In the genomic region with DNA sequence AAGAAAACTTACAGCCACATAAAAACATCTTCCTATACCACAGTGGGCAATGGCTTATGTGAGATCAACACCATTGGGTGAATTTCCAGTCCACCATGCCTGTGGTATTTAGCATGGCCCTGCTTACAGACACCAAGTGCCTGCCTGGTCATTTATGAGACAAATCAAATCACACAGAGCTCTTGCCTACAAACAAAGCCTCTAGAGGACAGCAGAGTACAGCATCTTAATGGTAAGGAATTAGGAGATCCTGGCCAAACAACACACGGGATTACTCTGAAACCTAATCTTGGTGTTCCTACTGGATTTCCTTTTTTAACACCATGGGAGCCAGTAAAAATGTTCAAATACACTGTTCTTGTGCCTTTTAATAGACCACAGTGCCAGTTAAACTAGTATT, we compare ENCODE assay signal across 15 mouse cellular contexts.
"Had no signal": no experiment of that assay in that cellular context is flagged by ENCODE, and none has a peak within 500 bp of the region (broad histone marks: within the 10 kb centered on the region; RNA-seq: fewer than 3 reads in every experiment).

No protein-coding gene starts in this region.

- ATAC-seq: intestine, embryonic 15.5 days had no signal

- H3K4me2 ChIP-seq: intestine, embryonic 15.5 days; limb, embryonic 12.5 days; lung, embryonic 14.5 days; midbrain, embryonic 12.5 days; stomach, embryonic 15.5 days had no signal

- H3K27ac ChIP-seq: intestine, embryonic 15.5 days; limb, embryonic 12.5 days; liver, embryonic 14.5 days; macrophage; midbrain, embryonic 12.5 days; stomach, embryonic 15.5 days had no signal

- H3K4me1 ChIP-seq: intestine, embryonic 15.5 days; limb, embryonic 12.5 days; midbrain, embryonic 12.5 days; stomach, embryonic 15.5 days had no signal

- H3K9me3 ChIP-seq: intestine, embryonic 15.5 days; limb, embryonic 12.5 days; megakaryocyte, embryonic 14.5 days; midbrain, embryonic 12.5 days; stomach, embryonic 15.5 days had no signal

- H3K4me3 ChIP-seq: intestine, embryonic 15.5 days; limb, embryonic 12.5 days; megakaryocyte, embryonic 14.5 days; midbrain, embryonic 12.5 days; stomach, embryonic 15.5 days had no signal

- H3K27me3 ChIP-seq: intestine, embryonic 15.5 days; limb, embryonic 12.5 days; megakaryocyte, embryonic 14.5 days; midbrain, embryonic 12.5 days; stomach, embryonic 15.5 days had no signal

- H3K9ac ChIP-seq: intestine, embryonic 15.5 days; limb, embryonic 12.5 days; liver, embryonic 14.5 days; lung, embryonic 14.5 days; midbrain, embryonic 12.5 days; stomach, embryonic 15.5 days had no signal

- DNase-seq: kidney, adult 8-10 months; kidney, postnatal 10 days; kidney, postnatal 4 days; liver; lung, embryonic 14.5 days; lung, postnatal 14 days; right cerebral cortex, postnatal 14 days; thymus, postnatal 36 days had no signal
